Mouse (Mus musculus) adrenal gland, postnatal 36 days (tissue): ENCODE data around the gene Cldn10. TPM values are rescaled to one million over a fixed set of nuclear protein-coding genes. Genes with fewer than 3 reads are reported as not detected.

ENCODE experiments used
- DNase-seq, 2 experiments: peaks; one replicate each; pipeline ENCODE4 v3.0.0; 2021; ENCODE audit warnings: mixed read lengths in 1 of 2
- total RNA-seq, 2 experiments: library from RNA; stranded (reverse); gene quantifications; 2 replicates each; pipeline ENCODE4 v1.2.3; 2021

Gene Cldn10
- total RNA-seq, 2 experiments from 2014 or later, result 0.56 to 2.0 TPM

- no peak for DNase-seq
These were observed 123.8 kb downstream of the Cldn10 start for GRCm38 (mm10) chr14:118911521-118911920.

GRCm38 (mm10) chr14:118913651-118914050 is 125.9 kb downstream of the Cldn10 start:
- no peak for DNase-seq

GRCm38 (mm10) chr14:118919025-118919424 is 131.3 kb downstream of the Cldn10 start:
- peak in 1 of 2 experiments; percentile 35 for DNase-seq

GRCm38 (mm10) chr14:118920654-118921053 is 132.9 kb downstream of the Cldn10 start:
- DNase-seq, result no peak

GRCm38 (mm10) chr14:118922251-118922650 is 134.5 kb downstream of the Cldn10 start:
- DNase-seq, result no peak

GRCm38 (mm10) chr14:118922667-118923184 is 135.0 kb downstream of the Cldn10 start:
- DNase-seq, result peak; percentile 28 to 48

Other genes starting within 250 kb of the Cldn10 start
- gene Abcc4, start 81.7 kb upstream of the Cldn10 start, total RNA-seq, result 10 to 100 TPM; 15.1 to 21.0 TPM
- 10 to 100 TPM; 10.5 to 11.5 TPM for gene Dzip1, start 137.6 kb downstream of the Cldn10 start, total RNA-seq
- gene Dnajc3, start 150.1 kb downstream of the Cldn10 start, total RNA-seq, result 10 to 100 TPM; 68.4 to 70.1 TPM